Mouse (Mus musculus) heart, embryonic 10.5 days (tissue): Measurements from ENCODE around the gene Gemin8. TPM values are rescaled to one million over a fixed set of nuclear protein-coding genes. Genes with fewer than 3 reads are reported as not detected.
A peak's percentile ranks its signal among the peaks of the same experiment; 100 is the strongest.

Source experiments
- DNase-seq: peaks from one replicate; pipeline ENCODE4 v3.0.0-alpha.2; 2017; ENCODE audit warnings: low spot score
- H3K27ac ChIP-seq: fragments of 300-500 bp; sonication (generic); 2 replicates; pipeline ENCODE4 v1.5.1; 2016; ENCODE audit warnings: mild to moderate bottlenecking
- H3K27me3 ChIP-seq: fragments of 300-500 bp; sonication (generic); 2 replicates; pipeline ENCODE4 v1.6.1; 2016; ENCODE audit warnings: mild to moderate bottlenecking; ENCODE audit not compliant: poor library complexity, insufficient read depth, severe bottlenecking
- H3K36me3 ChIP-seq: fragments of 300-500 bp; sonication (generic); 2 replicates; pipeline ENCODE4 v1.6.1; 2016; ENCODE audit warnings: mild to moderate bottlenecking, moderate library complexity
- H3K4me1 ChIP-seq: fragments of 300-500 bp; sonication (generic); 2 replicates; pipeline ENCODE4 v1.6.1; 2016; ENCODE audit warnings: mild to moderate bottlenecking
- H3K4me3 ChIP-seq: fragments of 300-500 bp; sonication (generic); 2 replicates; pipeline ENCODE4 v1.5.1; 2016; ENCODE audit warnings: mild to moderate bottlenecking, moderate library complexity
- H3K9me3 ChIP-seq: fragments of 300-500 bp; sonication (generic); 2 replicates; pipeline ENCODE4 v1.6.1; 2016; ENCODE audit warnings: mild to moderate bottlenecking, moderate library complexity
- WGBS: fragments of 180-500 bp; shearing (Covaris S2); methylation state at CpG from one replicate; pipeline ENCODE4 v1.1.7; 2016; 5-methylcytosine and 5-hydroxymethylcytosine counted together
- polyA plus RNA-seq: library from polyadenylated mRNA; unstranded; fragments of >200 nt; fragmentation: Nextera tagmentation; extraction: Ambion mirVana; gene quantifications from 2 replicates; pipeline ENCODE4 v1.2.1, GENCODE M21; 2016

Gemin8 gene
- 7.3 and 12.8 TPM in 2 replicates for polyA plus RNA-seq

GRCm38 (mm10) chrX:166169892-166170799 is at the start of gene Gemin8:
TSS of gene Gemin8 (plus strand) at chrX:166170454.
- DNase-seq: peak; percentile 96
- Histone ChIP-seq H3K4me3 (peak within 1 kb of the TSS; percentile 64), H3K9me3 (no peaks in the 10 kb centered on the region), H3K27ac (peak within 1 kb of the TSS; percentile 83), H3K4me1 (no peaks in the 10 kb centered on the region), H3K36me3 (no peaks in the 10 kb centered on the region), H3K27me3 (no peaks in the 10 kb centered on the region)
- 11% methylated on average over 31 of the region's 31 CpGs for WGBS

- Histone ChIP-seq H3K36me3 (no peaks in the 10 kb centered on the region), H3K27ac (no peak overlapping the region), H3K4me1 (no peaks in the 10 kb centered on the region), H3K27me3 (no peaks in the 10 kb centered on the region; the same call in 1 of the 2 replicates), H3K4me3 (no peak overlapping the region), H3K9me3 (no peaks in the 10 kb centered on the region)
- DNase-seq: no peak
- WGBS: 78% methylated on average over 15 of the region's 15 CpGs
These were observed 23.0 kb upstream of the Gemin8 start for GRCm38 (mm10) chrX:166147158-166147846.

- Histone ChIP-seq H3K4me3 (no peak overlapping the region), H3K36me3 (no peaks in the 10 kb centered on the region), H3K27me3 (no peaks in the 10 kb centered on the region), H3K9me3 (no peaks in the 10 kb centered on the region), H3K27ac (no peak overlapping the region), H3K4me1 (no peaks in the 10 kb centered on the region)
- 69% methylated on average over 4 of the region's 4 CpGs for WGBS
- no peak for DNase-seq
These were observed 7.5 kb upstream of the Gemin8 start for GRCm38 (mm10) chrX:166162773-166163172.

- no peak overlapping the region for H3K27ac ChIP-seq
- DNase-seq: no peak
- no peaks in the 10 kb centered on the region for H3K4me1 ChIP-seq
- no peaks in the 10 kb centered on the region for H3K9me3 ChIP-seq
- H3K4me3 ChIP-seq: no peak overlapping the region
- H3K27me3 ChIP-seq: no peaks in the 10 kb centered on the region
- H3K36me3 ChIP-seq: no peaks in the 10 kb centered on the region
- 5% methylated on average over 4 of the region's 4 CpGs for WGBS
These were observed 2.9 kb upstream of the Gemin8 start for GRCm38 (mm10) chrX:166167307-166167706.

- Histone ChIP-seq H3K27ac (no peak overlapping the region), H3K4me1 (no peaks in the 10 kb centered on the region), H3K36me3 (no peaks in the 10 kb centered on the region), H3K27me3 (no peaks in the 10 kb centered on the region), H3K4me3 (no peak overlapping the region), H3K9me3 (no peaks in the 10 kb centered on the region)
- DNase-seq: no peak
- WGBS: 45% methylated on average over 3 of the region's 3 CpGs
These were observed 2.3 kb upstream of the Gemin8 start for GRCm38 (mm10) chrX:166167923-166168322.

- Histone ChIP-seq H3K27ac (peak overlapping the region; percentile 83; the same call in 1 of the 2 replicates), H3K4me1 (no peaks in the 10 kb centered on the region), H3K9me3 (no peaks in the 10 kb centered on the region), H3K4me3 (peak overlapping the region; percentile 64), H3K27me3 (no peaks in the 10 kb centered on the region), H3K36me3 (no peaks in the 10 kb centered on the region)
- 21% methylated on average over 9 of the region's 9 CpGs for WGBS
- DNase-seq: no peak
These were observed 815 bp downstream of the Gemin8 start for GRCm38 (mm10) chrX:166170800-166171738.

GRCm38 (mm10) chrX:166172041-166172440 is 1.8 kb downstream of the Gemin8 start:
- Histone ChIP-seq H3K4me1 (no peaks in the 10 kb centered on the region), H3K9me3 (no peaks in the 10 kb centered on the region), H3K27ac (no peak overlapping the region), H3K36me3 (no peaks in the 10 kb centered on the region), H3K4me3 (no peak overlapping the region), H3K27me3 (no peaks in the 10 kb centered on the region)
- DNase-seq: no peak
- WGBS: 43% methylated on average over 4 of the region's 4 CpGs

- no peak overlapping the region for H3K27ac ChIP-seq
- H3K36me3 ChIP-seq: no peaks in the 10 kb centered on the region
- no peaks in the 10 kb centered on the region for H3K27me3 ChIP-seq
- WGBS: 78% methylated on average over 3 of the region's 3 CpGs
- H3K9me3 ChIP-seq: no peaks in the 10 kb centered on the region
- H3K4me1 ChIP-seq: no peaks in the 10 kb centered on the region
- DNase-seq: no peak
- no peak overlapping the region for H3K4me3 ChIP-seq
These were observed 2.4 kb downstream of the Gemin8 start for GRCm38 (mm10) chrX:166172661-166173060.

- H3K27me3 ChIP-seq: no peaks in the 10 kb centered on the region
- no peaks in the 10 kb centered on the region for H3K4me1 ChIP-seq
- DNase-seq: no peak
- no peaks in the 10 kb centered on the region for H3K36me3 ChIP-seq
- 62% methylated on average over 7 of the region's 7 CpGs for WGBS
- no peaks in the 10 kb centered on the region for H3K9me3 ChIP-seq
- H3K4me3 ChIP-seq: no peak overlapping the region
- H3K27ac ChIP-seq: no peak overlapping the region
These were observed 3.5 kb downstream of the Gemin8 start for GRCm38 (mm10) chrX:166173796-166174195.

GRCm38 (mm10) chrX:166177929-166178328 is 7.7 kb downstream of the Gemin8 start:
- Histone ChIP-seq H3K9me3 (no peaks in the 10 kb centered on the region), H3K4me1 (no peaks in the 10 kb centered on the region), H3K27me3 (no peaks in the 10 kb centered on the region), H3K27ac (no peak overlapping the region), H3K36me3 (no peaks in the 10 kb centered on the region), H3K4me3 (no peak overlapping the region)
- DNase-seq: no peak
- 87% methylated on average over 7 of the region's 7 CpGs for WGBS

- WGBS: 85% methylated on average over 3 of the region's 3 CpGs
- Histone ChIP-seq H3K4me3 (no peak overlapping the region), H3K27ac (no peak overlapping the region), H3K9me3 (no peaks in the 10 kb centered on the region), H3K27me3 (peaks cover 3% of the 10 kb centered on the region; the same call in 1 of the 2 replicates), H3K4me1 (0 out of 2 replicates have a peak, but pooled peaks cover 5% of the 10 kb centered on the region), H3K36me3 (no peaks in the 10 kb centered on the region)
- DNase-seq: no peak
These were observed 12.8 kb downstream of the Gemin8 start for GRCm38 (mm10) chrX:166183094-166183493.

- no peak for DNase-seq
- Histone ChIP-seq H3K36me3 (no peaks in the 10 kb centered on the region), H3K4me3 (no peak overlapping the region), H3K27me3 (peaks cover 6% of the 10 kb centered on the region; the same call in 1 of the 2 replicates), H3K9me3 (no peaks in the 10 kb centered on the region), H3K4me1 (0 out of 2 replicates have a peak, but pooled peaks cover 5% of the 10 kb centered on the region), H3K27ac (no peak overlapping the region)
- WGBS: 76% methylated on average over 9 of the region's 9 CpGs
These were observed 15.2 kb downstream of the Gemin8 start for GRCm38 (mm10) chrX:166185327-166185913.
